Mouse (Mus musculus) urinary bladder, postnatal 10 days (tissue): ENCODE data around the gene Rasl2-9.
"Not testable (repeated sequence)": the region's sequence is repeated elsewhere in the genome, so short reads cannot be mapped to it uniquely, and the experiment has no call there.

ENCODE experiments used
- DNase-seq: peaks from one replicate; pipeline ENCODE4 v3.0.0; 2022; ENCODE audit warnings: low spot score

Rasl2-9 gene

DNA sequence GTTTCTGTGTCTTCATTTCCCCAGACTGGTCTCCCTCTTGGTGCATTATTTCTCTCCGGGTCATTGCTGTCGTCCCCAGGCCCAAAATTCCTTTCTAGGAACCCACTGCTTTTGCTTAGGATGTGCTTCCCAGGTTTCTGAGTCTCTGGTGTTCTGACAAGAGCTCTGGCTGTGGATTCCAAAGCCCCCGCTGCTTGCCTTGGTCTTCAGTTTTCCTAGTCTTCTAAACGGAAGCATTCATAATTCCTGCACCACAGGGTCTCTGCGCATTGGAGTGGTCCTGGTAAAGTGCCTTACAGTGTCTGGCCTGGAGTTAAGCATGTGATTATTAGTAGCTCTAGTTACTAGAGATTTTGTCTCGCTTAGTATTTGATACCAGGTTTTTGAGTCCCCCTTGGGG, 44.9 kb downstream of the Rasl2-9 start:
- DNase-seq: no peak

DNA sequence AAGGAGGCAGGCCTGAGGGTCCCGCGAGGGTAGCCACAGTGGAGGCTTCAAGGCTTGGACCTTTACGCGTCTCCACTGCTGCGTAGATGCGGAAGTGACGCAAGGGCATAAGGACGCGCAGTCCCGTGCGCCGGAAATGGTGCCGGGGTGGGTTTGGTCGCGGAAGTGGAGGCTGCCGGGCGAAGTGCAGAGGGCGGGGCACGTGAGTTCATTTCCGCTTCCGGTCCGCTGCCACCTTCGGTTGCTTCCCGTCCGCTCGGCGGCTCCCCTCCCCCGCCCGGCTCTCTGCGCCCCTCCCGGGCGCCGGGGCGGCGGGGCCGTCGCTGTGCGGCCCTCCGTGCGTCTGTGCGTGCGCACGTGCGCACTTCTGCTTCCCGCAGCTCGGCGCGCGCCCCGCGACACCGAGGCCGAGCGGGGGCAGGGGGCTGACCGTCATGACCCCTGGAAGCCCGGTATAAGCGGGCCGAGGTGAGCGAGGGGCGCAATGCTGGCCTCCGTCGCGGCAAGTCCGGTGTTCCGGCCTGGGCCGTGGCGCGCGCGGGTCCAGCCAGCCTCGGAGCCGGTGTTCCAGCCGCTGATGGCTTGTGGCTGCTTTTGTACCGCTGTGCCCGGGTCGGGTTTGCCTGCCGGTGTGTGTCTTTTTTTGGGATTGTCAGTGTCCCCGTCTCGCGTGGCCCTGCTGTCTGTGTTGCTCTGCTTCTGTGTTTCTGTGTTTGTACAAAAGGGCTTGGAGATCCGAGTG, 45.6 kb downstream of the Rasl2-9 start, which contains the start of gene Epn1:
TSS of gene Epn1 (plus strand) at position 226 of the 742 bp plus-strand sequence.
- DNase-seq: peak; percentile 84

DNA sequence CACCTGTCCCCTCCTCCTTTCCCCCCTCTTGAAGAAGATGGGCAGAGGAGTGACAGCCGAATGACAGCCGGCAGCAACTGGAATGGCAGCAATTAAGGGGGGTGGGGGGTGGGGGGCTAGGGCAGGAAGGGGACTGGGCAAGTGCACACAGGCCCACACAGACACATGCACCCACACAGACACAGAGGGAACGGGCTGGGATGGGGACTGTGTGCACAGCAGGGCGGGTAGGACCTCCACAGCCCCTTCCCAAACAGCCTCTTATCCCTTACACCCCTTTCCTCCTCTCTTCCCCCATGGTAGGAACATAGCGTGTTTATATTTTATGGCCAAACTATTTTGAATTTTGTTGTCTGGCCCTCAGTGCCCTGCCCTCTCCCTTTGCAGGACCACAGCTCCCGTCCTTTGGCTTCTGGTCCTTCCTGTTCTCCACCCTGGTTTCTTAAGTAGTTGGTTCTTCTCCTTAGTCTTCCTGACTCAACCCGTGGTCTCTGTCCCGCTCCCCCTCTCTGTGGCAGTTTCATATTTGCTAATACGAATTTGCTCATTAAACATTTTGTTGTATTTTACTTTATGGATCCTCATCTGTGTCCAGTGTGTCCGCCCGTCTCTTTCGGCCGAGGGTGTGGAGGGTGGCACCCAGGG, 46.3 kb downstream of the Rasl2-9 start:
- DNase-seq: not testable (repeated sequence)

DNA sequence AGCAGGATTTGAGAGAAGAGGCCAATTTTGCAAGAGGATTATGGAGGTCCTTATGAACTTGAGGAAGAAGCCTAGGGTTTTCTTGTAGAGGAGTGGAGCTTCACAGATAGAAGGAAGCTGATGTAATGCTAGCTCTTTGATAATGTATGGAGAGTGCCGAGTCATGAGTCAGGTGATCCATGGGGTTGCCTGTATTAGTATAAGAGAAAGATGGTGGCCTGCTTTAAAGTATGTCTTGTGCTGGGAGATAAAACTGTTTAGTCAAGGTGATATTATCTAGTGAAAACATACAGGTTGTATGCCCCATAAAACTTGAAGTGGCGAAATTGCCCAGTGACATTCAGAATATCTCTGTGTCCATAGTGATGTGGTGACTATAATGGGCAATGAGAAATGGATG, 48.8 kb downstream of the Rasl2-9 start:
- DNase-seq: no peak

GRCm38 (mm10) chr7:5074984-5075383, 50.8 kb downstream of the Rasl2-9 start:
- DNase-seq: no peak
